Mouse (Mus musculus) liver, embryonic 15.5 days (tissue): ENCODE results near the gene Rnf181. TPM values are rescaled to one million over a fixed set of nuclear protein-coding genes. Genes with fewer than 3 reads are reported as not detected.
A peak's percentile ranks its signal among the peaks of the same experiment; 100 is the strongest.

Experiments used
- ATAC-seq: fragments of 200-750 bp; cut with Nextera tagmentation; 2 replicates; pipeline ENCODE4 v1.8.0; 2017; ENCODE audit warnings: moderate number of reproducible peaks, mild to moderate bottlenecking, moderate library complexity; ENCODE audit not compliant: insufficient read depth
- H3K27ac ChIP-seq: fragments of 300-500 bp; sonication (generic); replicated peaks from 2 replicates; pipeline ENCODE4 v1.5.1; 2015; ENCODE audit warnings: mild to moderate bottlenecking, inconsistent platforms
- H3K27me3 ChIP-seq: fragments of 300-500 bp; sonication (generic); 2 replicates; pipeline ENCODE4 v1.6.1; 2015; ENCODE audit warnings: mild to moderate bottlenecking, inconsistent platforms
- H3K36me3 ChIP-seq: fragments of 300-500 bp; sonication (generic); replicated peaks from 2 replicates; pipeline ENCODE4 v1.6.1; 2015; ENCODE audit warnings: moderate library complexity, mild to moderate bottlenecking, inconsistent platforms
- H3K4me1 ChIP-seq: fragments of 300-500 bp; sonication (generic); replicated peaks from 2 replicates; pipeline ENCODE4 v1.6.1; 2015; ENCODE audit warnings: inconsistent platforms
- H3K4me2 ChIP-seq: fragments of 300-500 bp; sonication (generic); 2 replicates; pipeline ENCODE4 v1.6.1; 2015; ENCODE audit warnings: moderate library complexity, mild to moderate bottlenecking, inconsistent platforms
- H3K4me3 ChIP-seq: fragments of 300-500 bp; sonication (generic); replicated peaks from 2 replicates; pipeline ENCODE4 v1.5.1; 2015; ENCODE audit warnings: mild to moderate bottlenecking, inconsistent platforms
- H3K9ac ChIP-seq: fragments of 300-500 bp; sonication (generic); 2 replicates; pipeline ENCODE4 v1.6.1; 2015; ENCODE audit warnings: moderate library complexity, mild to moderate bottlenecking, inconsistent platforms
- H3K9me3 ChIP-seq: fragments of 300-500 bp; sonication (generic); replicated peaks from 2 replicates; pipeline ENCODE4 v1.6.1; 2016; ENCODE audit warnings: inconsistent platforms
- WGBS: fragments of 180-500 bp; shearing (Covaris S2); methylation state at CpG from one replicate; pipeline ENCODE4 v1.1.7; 2015; ENCODE audit warnings: mixed read lengths; ENCODE audit not compliant: insufficient replicate concordance; 5-methylcytosine and 5-hydroxymethylcytosine counted together
- polyA plus RNA-seq: library from polyadenylated mRNA; unstranded; fragments of >200 nt; fragmentation: Nextera tagmentation; extraction: Ambion mirVana; gene quantifications from 2 replicates; pipeline ENCODE4 v1.2.1, GENCODE M21; 2015

The Rnf181 gene
- 82.5 and 88.5 TPM in 2 replicates for polyA plus RNA-seq

DNA sequence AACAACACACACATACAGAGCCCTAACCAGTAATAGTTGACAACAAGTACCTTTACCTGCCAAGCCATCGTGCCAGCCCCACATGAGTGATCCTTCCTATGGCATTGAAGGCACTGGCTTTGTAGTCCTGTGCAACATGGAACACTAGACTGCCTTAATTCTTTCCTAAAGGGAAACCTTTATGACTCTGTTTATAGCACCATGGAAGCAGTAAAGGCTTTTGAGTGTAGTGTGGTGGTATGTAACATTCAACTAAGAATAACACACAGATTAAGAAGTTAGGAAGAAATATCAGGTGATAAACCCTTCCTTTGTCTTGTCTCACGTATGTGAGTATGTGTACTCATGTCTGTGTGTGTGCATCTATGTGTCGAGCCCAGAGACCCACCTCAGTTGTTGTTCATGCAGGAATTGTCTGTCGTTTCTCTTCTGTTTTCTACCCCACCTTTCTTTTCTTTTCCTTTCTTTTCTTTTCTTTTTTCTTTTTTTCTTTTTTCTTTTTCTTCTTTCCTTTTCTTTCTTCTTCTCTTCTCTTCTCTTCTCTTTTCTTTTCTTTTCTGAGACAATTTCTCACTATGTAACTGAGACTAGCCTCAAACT lies at the start of gene Rnf181:
Gene Rnf181, minus strand, starts transcription at position 113 of the 600 bp plus-strand sequence.
- no peak within 1 kb of the TSS for H3K4me3 ChIP-seq
- H3K4me1 ChIP-seq: peaks cover 44% of the 10 kb centered on the region
- ATAC-seq: no peak
- no peaks in the 10 kb centered on the region for H3K27me3 ChIP-seq
- no peak within 1 kb of the TSS for H3K27ac ChIP-seq
- peaks cover 12% of the 10 kb centered on the region for H3K36me3 ChIP-seq
- WGBS: 64% methylated on average over 4 of the region's 4 CpGs
- no peak within 1 kb of the TSS for H3K9ac ChIP-seq
- no peaks in the 10 kb centered on the region for H3K9me3 ChIP-seq
- no peak within 1 kb of the TSS for H3K4me2 ChIP-seq

DNA sequence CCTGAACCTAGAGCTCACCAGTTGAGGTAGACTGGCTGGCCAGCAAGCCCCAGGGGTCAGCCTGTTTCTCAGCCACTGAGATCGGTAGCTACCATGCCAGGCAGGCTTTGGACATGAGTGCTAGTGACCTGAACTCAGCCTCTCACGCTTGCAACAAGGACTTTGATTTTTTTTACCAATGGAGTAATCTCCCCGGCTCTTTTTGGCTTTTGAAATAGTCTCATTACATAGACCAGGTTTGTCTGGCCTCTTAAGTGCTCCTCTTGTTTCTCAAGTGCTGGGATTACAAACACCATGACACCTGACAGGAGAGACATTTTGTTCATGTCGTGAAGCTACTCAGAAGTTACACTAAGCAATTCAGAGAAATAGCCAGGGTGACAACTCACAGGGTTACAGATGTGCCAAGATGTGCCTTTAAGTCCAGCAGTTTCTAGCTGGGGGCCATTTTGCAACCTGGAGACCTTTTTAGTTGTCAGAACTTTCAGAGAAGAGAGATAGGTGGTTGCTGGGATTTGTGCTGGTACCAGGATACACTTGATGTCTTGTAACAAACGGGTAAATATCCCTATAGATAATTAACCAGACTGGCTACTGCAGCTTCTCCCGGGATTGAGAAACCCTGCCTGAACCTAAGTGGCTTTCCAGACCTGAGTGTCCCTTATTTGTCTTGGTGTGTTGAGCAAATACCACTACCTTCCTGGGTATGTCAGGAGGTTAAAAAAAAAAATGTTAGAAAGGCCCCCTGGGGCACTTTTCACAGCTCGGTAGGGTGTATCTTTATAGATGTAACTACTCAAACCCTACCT lies 49.4 kb upstream of the Rnf181 start:
- H3K4me3 ChIP-seq: peak overlapping the region; percentile 14
- H3K4me2 ChIP-seq: peak overlapping the region; percentile 77
- H3K27me3 ChIP-seq: no peaks in the 10 kb centered on the region
- ATAC-seq: no peak
- peaks cover 58% of the 10 kb centered on the region for H3K4me1 ChIP-seq
- peak overlapping the region; percentile 49 for H3K27ac ChIP-seq
- H3K9ac ChIP-seq: no peak overlapping the region
- WGBS: 71% methylated on average over 7 of the region's 7 CpGs
- peaks cover 20% of the 10 kb centered on the region for H3K36me3 ChIP-seq
- H3K9me3 ChIP-seq: no peaks in the 10 kb centered on the region

DNA sequence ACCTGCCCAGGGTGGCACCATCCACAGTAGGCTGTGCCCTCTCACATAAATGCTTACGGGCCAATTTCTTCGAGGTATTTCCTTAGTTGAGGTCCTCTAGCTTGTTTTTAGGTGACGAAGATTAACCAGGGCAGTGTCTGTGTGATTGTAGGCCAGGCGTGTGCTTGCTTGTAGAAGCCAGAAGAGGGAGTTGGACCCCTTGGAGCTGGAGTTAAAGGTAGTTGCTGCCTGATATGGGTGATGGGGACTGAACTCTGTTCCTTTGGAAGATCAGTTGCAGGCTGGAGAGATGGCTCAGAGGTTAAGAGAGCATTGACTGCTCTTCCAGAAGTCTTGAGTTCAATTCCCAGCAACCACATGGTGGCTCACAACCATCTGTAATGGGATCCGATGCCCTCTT lies 48.4 kb upstream of the Rnf181 start:
- Histone ChIP-seq H3K4me1 (peaks cover 57% of the 10 kb centered on the region), H3K4me3 (peak overlapping the region; percentile 66), H3K9me3 (no peaks in the 10 kb centered on the region), H3K36me3 (peaks cover 17% of the 10 kb centered on the region), H3K27me3 (no peaks in the 10 kb centered on the region), H3K4me2 (peak overlapping the region; percentile 77), H3K9ac (peak overlapping the region; percentile 57; the same call in 1 of the 2 replicates), H3K27ac (peak overlapping the region; percentile 14; the same call in 1 of the 2 replicates)
- 68% methylated on average over 5 of the region's 5 CpGs for WGBS
- ATAC-seq: no peak

DNA sequence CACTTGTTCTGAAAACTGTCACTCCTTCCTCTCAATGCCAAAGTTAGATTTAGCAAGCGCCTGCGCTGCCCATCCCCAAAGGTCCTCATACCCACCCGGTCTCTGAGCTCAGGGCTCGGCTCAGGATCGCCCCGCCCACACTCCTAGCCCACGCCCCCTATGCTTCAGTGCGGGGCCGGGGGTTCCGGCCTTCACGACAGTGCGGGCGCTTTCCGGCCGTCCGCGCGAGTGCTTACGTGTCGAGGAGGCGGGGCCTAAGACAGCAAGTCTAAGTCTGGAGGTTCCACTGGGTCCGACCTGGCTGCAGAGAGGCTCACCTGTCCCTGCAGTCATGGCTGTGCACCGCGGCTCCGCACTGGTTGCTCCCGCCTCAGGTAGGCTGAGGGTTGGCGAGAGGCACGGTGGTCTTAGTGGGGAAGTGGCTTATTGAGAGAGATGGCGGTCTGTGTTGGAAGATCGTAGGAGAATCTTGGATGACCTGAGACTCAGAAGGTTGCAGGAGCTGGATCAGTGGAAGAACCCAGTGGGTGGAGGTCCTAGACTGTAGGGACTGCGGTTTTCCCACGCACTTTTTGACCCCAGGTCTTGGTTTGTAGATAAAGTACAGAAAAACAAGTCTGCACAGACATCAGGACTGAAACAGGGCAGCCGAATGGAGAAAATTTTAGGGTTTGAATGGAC lies 47.5 kb upstream of the Rnf181 start, which contains the start of gene Ggcx:
Gene Ggcx, plus strand, starts transcription at position 233 of the 681 bp plus-strand sequence.
- ATAC-seq: peak; percentile 84
- Histone ChIP-seq H3K36me3 (peaks cover 15% of the 10 kb centered on the region), H3K27ac (peak within 1 kb of the TSS; percentile 51), H3K27me3 (no peaks in the 10 kb centered on the region), H3K9ac (peak within 1 kb of the TSS; percentile 57), H3K9me3 (no peaks in the 10 kb centered on the region), H3K4me1 (peaks cover 48% of the 10 kb centered on the region), H3K4me3 (peak within 1 kb of the TSS; percentile 66), H3K4me2 (peak within 1 kb of the TSS; percentile 77)
- under 1% methylated on average over 33 of the region's 33 CpGs for WGBS

DNA sequence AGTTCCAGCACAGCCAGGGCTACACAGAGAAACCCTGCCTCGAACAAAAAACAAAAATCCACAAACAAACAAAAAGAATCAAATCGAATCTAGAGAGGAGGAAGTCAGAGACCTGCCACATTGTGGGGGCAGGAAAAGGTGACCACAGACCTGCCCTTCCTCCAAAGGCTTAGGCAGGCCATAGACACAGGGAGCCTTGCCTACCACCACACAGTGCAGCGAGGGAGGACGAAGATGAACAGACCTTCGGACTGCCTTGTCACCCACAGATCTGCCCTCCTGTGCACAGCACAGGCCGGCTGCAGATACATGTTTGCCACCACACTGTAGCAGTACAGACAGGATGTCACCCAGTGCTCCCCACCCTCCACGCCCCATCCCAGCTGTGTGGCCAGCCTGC lies 43.8 kb upstream of the Rnf181 start:
- 23% methylated on average over 7 of the region's 7 CpGs for WGBS
- no peak for ATAC-seq
- no peaks in the 10 kb centered on the region for H3K27me3 ChIP-seq
- H3K4me2 ChIP-seq: no peak overlapping the region
- no peaks in the 10 kb centered on the region for H3K9me3 ChIP-seq
- no peaks in the 10 kb centered on the region for H3K36me3 ChIP-seq
- H3K4me3 ChIP-seq: no peak overlapping the region
- H3K4me1 ChIP-seq: peaks cover 35% of the 10 kb centered on the region
- H3K9ac ChIP-seq: no peak overlapping the region
- H3K27ac ChIP-seq: no peak overlapping the region

DNA sequence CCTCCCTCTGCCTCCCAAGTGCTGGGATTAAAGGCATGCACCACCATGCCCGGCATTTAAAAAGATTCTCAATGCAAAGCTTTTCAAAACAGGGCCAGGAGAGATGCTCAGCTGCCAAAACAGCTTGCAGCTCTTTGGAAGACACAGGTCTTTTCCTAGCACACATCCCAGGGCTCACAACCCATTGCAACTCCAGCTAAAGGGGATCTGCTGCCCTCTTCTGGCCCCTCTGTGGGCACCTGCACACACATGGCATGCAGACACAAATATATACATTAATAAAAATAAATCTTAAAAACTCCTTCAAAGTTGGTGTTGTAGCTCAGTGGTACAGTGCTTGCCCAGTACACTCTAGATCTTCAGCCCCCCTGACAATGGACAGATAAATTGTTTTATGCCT lies 43.2 kb upstream of the Rnf181 start:
- H3K9ac ChIP-seq: no peak overlapping the region
- H3K9me3 ChIP-seq: no peaks in the 10 kb centered on the region
- H3K27me3 ChIP-seq: no peaks in the 10 kb centered on the region
- peaks cover 32% of the 10 kb centered on the region for H3K4me1 ChIP-seq
- H3K4me2 ChIP-seq: no peak overlapping the region
- WGBS: 16% methylated on average over 1 of the region's 1 CpGs
- no peak overlapping the region for H3K27ac ChIP-seq
- H3K4me3 ChIP-seq: no peak overlapping the region
- no peak for ATAC-seq
- no peaks in the 10 kb centered on the region for H3K36me3 ChIP-seq

DNA sequence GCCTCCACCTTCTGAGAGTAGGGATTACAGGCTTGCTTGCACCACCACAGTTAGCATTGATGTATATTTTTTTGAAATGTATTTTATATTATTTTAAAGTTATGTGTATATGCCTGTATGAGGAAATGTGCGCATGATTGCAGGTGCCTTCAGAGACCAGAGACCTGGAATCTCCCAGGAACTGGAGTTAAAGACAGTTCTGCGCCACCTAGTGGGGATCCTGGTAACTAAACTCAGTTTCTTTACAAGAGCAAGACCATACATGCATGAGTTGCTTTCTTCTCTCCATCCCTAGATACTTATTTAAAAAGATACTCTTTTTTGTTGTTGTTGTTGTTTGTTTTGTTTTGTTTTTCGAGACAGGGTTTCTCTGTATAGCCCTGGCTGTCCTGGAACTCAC lies 42.8 kb upstream of the Rnf181 start:
- Histone ChIP-seq H3K4me1 (peaks cover 27% of the 10 kb centered on the region), H3K4me2 (no peak overlapping the region), H3K27me3 (no peaks in the 10 kb centered on the region), H3K4me3 (no peak overlapping the region), H3K27ac (no peak overlapping the region), H3K9me3 (no peaks in the 10 kb centered on the region), H3K9ac (no peak overlapping the region), H3K36me3 (no peaks in the 10 kb centered on the region)
- WGBS: 8% methylated on average over 3 of the region's 3 CpGs
- no peak for ATAC-seq

DNA sequence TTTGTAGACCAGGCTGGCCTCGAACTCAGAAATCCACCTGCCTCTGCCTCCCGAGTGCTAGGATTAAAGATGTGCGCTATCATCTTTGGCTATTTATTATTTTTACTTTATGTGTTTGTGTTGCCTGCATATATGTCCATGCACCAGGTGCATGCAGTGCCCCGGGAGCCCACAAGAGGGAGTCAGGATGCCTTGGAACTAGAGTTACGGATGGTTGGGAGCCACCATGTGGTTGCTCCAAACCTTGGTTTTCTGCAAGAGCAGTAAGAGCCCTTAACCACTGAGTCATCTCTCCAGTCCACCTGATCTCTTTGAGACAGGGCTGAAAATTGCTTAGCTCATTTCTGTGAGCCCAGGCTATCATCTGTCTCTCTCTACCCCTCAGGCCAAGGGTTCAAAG lies 40.4 kb upstream of the Rnf181 start:
- Histone ChIP-seq H3K9ac (no peak overlapping the region), H3K27ac (no peak overlapping the region), H3K36me3 (no peaks in the 10 kb centered on the region), H3K9me3 (no peaks in the 10 kb centered on the region), H3K4me3 (no peak overlapping the region), H3K4me2 (no peak overlapping the region), H3K4me1 (peaks cover 17% of the 10 kb centered on the region), H3K27me3 (no peaks in the 10 kb centered on the region)
- ATAC-seq: peak; percentile 71
- WGBS: 2% methylated on average over 5 of the region's 5 CpGs

DNA sequence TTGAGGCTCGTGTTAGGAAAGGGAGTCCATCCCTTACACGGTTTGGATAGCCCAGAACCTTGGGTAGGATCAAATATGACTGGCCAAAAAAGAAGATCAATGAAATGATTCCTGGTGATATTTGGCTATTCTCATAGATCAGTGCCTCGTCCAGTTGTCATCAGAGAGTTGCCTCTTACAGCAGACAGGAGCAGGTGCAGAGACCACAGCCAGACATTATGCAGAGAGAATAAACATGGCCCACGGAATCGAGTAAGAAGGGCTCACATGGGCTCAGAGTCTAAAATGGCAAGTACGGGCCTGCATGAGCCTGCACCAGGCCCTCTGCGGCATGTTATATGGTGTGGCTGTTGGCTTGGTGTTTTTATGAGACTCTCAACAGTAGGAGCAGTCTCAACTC lies 38.6 kb upstream of the Rnf181 start:
- Histone ChIP-seq H3K4me1 (peaks cover 18% of the 10 kb centered on the region), H3K36me3 (no peaks in the 10 kb centered on the region), H3K4me3 (no peak overlapping the region), H3K9me3 (no peaks in the 10 kb centered on the region), H3K27ac (no peak overlapping the region), H3K9ac (no peak overlapping the region), H3K4me2 (no peak overlapping the region), H3K27me3 (no peaks in the 10 kb centered on the region)
- 64% methylated on average over 7 of the region's 7 CpGs for WGBS
- ATAC-seq: no peak

DNA sequence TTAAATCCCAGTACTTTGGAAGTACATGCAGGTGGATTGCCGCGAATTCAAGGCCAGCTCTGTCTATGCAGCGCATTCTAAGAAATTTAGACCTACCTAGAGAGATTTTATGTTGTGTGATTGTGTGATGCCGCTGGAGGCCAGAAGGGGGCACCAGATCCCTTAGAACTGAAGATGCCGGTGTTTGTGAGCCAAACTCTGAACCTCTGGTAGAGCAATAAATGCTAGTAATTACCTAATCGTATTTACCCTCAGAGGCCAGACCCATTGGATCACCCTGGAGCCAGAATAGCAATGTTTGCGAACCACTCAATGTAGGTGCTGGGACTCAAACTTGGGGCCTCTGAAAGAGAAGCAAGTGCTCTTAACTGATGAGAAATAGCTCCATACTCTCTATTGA lies 35.1 kb upstream of the Rnf181 start:
- ATAC-seq: peak; percentile 21; the same call in 1 of the 2 replicates
- WGBS: 13% methylated on average over 7 of the region's 7 CpGs
- Histone ChIP-seq H3K27ac (0 out of 2 replicates have a peak overlapping the region, but pooled peaks have one; percentile 11), H3K4me2 (no peak overlapping the region), H3K27me3 (no peaks in the 10 kb centered on the region), H3K4me3 (no peak overlapping the region), H3K4me1 (peaks cover 26% of the 10 kb centered on the region), H3K9ac (no peak overlapping the region), H3K36me3 (no peaks in the 10 kb centered on the region), H3K9me3 (no peaks in the 10 kb centered on the region)

DNA sequence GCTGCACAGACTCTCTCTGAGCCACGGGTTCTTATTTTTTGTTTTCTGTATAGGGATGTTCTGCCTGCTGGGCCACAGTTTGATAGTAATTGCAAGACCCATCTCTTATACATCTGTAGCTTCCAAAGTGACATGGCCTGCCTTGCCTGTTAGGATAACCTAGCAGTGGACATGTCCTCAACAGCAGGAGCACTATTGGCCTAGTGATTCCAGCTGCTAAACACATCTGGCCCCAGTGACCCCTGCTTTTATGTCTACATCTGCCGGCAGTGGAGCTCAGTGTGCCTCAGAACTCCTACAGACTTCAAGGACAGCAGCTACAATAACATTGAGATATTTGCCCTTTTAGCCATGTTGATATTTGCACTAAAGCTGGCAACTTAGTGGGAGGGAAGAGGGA lies 33.2 kb upstream of the Rnf181 start:
- Histone ChIP-seq H3K27me3 (no peaks in the 10 kb centered on the region), H3K27ac (no peak overlapping the region), H3K36me3 (no peaks in the 10 kb centered on the region), H3K4me1 (peaks cover 37% of the 10 kb centered on the region), H3K4me2 (no peak overlapping the region), H3K9me3 (no peaks in the 10 kb centered on the region), H3K4me3 (no peak overlapping the region), H3K9ac (no peak overlapping the region)
- ATAC-seq: no peak
- WGBS: 72% methylated on average over 2 of the region's 2 CpGs
